Mouse (Mus musculus) kidney, embryonic 16.5 days (tissue): ENCODE results near the gene Asb7. TPM values are rescaled to one million over a fixed set of nuclear protein-coding genes. Genes with fewer than 3 reads are reported as not detected.

Source experiments
- ATAC-seq: fragments of 200-750 bp; cut with Nextera tagmentation; 2 replicates; pipeline ENCODE4 v1.8.0; 2017; ENCODE audit warnings: moderate TSS enrichment; ENCODE audit not compliant: low FRiP score, low TSS enrichment
- H3K27ac ChIP-seq: fragments of 300-500 bp; sonication (generic); 2 replicates; pipeline ENCODE4 v1.5.1; 2014; ENCODE audit warnings: low read length
- H3K27me3 ChIP-seq: fragments of 300-500 bp; sonication (generic); 2 replicates; pipeline ENCODE4 v1.6.1; 2014; ENCODE audit warnings: low read length, control low read depth, mixed read lengths; ENCODE audit not compliant: insufficient read depth
- H3K36me3 ChIP-seq: fragments of 300-500 bp; sonication (generic); 2 replicates; pipeline ENCODE4 v1.6.1; 2014; ENCODE audit warnings: low read length, control low read depth, mixed read lengths; ENCODE audit not compliant: insufficient read depth
- H3K4me1 ChIP-seq: fragments of 300-500 bp; sonication (generic); 2 replicates; pipeline ENCODE4 v1.6.1; 2014; ENCODE audit warnings: low read length, control low read depth, mixed read lengths; ENCODE audit not compliant: insufficient read depth
- H3K4me2 ChIP-seq: fragments of 300-500 bp; sonication (generic); replicated peaks from 2 replicates; pipeline ENCODE4 v1.6.1; 2014; ENCODE audit warnings: low read depth, low read length
- H3K4me3 ChIP-seq: fragments of 300-500 bp; sonication (generic); 2 replicates; pipeline ENCODE4 v1.5.1; 2014; ENCODE audit warnings: mild to moderate bottlenecking, low read length
- H3K9ac ChIP-seq: fragments of 300-500 bp; sonication (generic); replicated peaks from 2 replicates; pipeline ENCODE4 v1.6.1; 2014; ENCODE audit warnings: low read length
- H3K9me3 ChIP-seq: fragments of 300-500 bp; sonication (generic); 2 replicates; pipeline ENCODE4 v1.6.1; 2016; ENCODE audit warnings: low read length, control low read depth
- WGBS: fragments of 180-500 bp; shearing (Covaris S2); extraction: QIAGEN DNeasy Blood & Tissue Kit; methylation state at CpG from one replicate; pipeline ENCODE4 v1.1.7; 2014; 5-methylcytosine and 5-hydroxymethylcytosine counted together
- polyA plus RNA-seq: library from polyadenylated mRNA; unstranded; fragments of >200 nt; fragmentation: Nextera tagmentation; extraction: Ambion mirVana; gene quantifications from 2 replicates; pipeline ENCODE4 v1.2.1, GENCODE M21; 2015

Gene Asb7
- polyA plus RNA-seq, 1 experiment from 2014 or later, result 16.4 TPM

GRCm38 (mm10) chr7:66661572-66661971 is 27.8 kb downstream of the Asb7 start:
- Histone ChIP-seq H3K4me3 (0 out of 2 replicates have a peak overlapping the region, but pooled peaks have one; percentile 15), H3K9me3 (no peaks in the 10 kb centered on the region), H3K9ac (no peak overlapping the region), H3K36me3 (peaks cover 19% of the 10 kb centered on the region), H3K4me1 (no peaks in the 10 kb centered on the region), H3K27ac (no peak overlapping the region), H3K4me2 (peak overlapping the region; percentile 34), H3K27me3 (no peaks in the 10 kb centered on the region)
- peak; percentile 47; the same call in 1 of the 2 replicates for ATAC-seq
- 19% methylated on average over 8 of the region's 8 CpGs for WGBS

- no peak overlapping the region for H3K9ac ChIP-seq
- whole genome bisulfite sequencing, result 60% methylated on average over 8 of the region's 8 CpGs
- no peaks in the 10 kb centered on the region for H3K27me3 ChIP-seq
- H3K9me3 ChIP-seq, result no peaks in the 10 kb centered on the region
- no peak overlapping the region for H3K27ac ChIP-seq
- no peak overlapping the region for H3K4me3 ChIP-seq
- H3K4me2 ChIP-seq, result no peak overlapping the region
- H3K36me3 ChIP-seq, result peaks cover 15% of the 10 kb centered on the region
- ATAC-seq, result no peak
- H3K4me1 ChIP-seq, result no peaks in the 10 kb centered on the region
Measured at GRCm38 (mm10) chr7:66660972-66661371, 28.4 kb downstream of the Asb7 start.

GRCm38 (mm10) chr7:66660291-66660690 is 29.1 kb downstream of the Asb7 start:
- no peak overlapping the region for H3K27ac ChIP-seq
- H3K36me3 ChIP-seq, result peaks cover 14% of the 10 kb centered on the region
- no peaks in the 10 kb centered on the region for H3K4me1 ChIP-seq
- WGBS, result 63% methylated on average over 7 of the region's 7 CpGs
- no peak overlapping the region for H3K4me3 ChIP-seq
- peak; percentile 32; the same call in 1 of the 2 replicates for ATAC-seq
- no peaks in the 10 kb centered on the region for H3K27me3 ChIP-seq
- no peaks in the 10 kb centered on the region for H3K9me3 ChIP-seq
- H3K9ac ChIP-seq, result no peak overlapping the region
- H3K4me2 ChIP-seq, result no peak overlapping the region

GRCm38 (mm10) chr7:66655471-66655870 is 33.9 kb downstream of the Asb7 start:
- no peak overlapping the region for H3K9ac ChIP-seq
- no peaks in the 10 kb centered on the region for H3K9me3 ChIP-seq
- H3K36me3 ChIP-seq, result peaks cover 22% of the 10 kb centered on the region
- peaks cover 8% of the 10 kb centered on the region for H3K4me1 ChIP-seq
- H3K4me2 ChIP-seq, result no peak overlapping the region
- no peaks in the 10 kb centered on the region for H3K27me3 ChIP-seq
- H3K27ac ChIP-seq, result no peak overlapping the region
- WGBS, result 84% methylated on average over 9 of the region's 9 CpGs
- ATAC-seq, result no peak
- H3K4me3 ChIP-seq, result no peak overlapping the region

GRCm38 (mm10) chr7:66653596-66653995 is 35.8 kb downstream of the Asb7 start:
- ATAC-seq, result no peak
- Histone ChIP-seq H3K9ac (no peak overlapping the region), H3K27ac (no peak overlapping the region), H3K9me3 (no peaks in the 10 kb centered on the region), H3K4me1 (peaks cover 9% of the 10 kb centered on the region), H3K4me2 (no peak overlapping the region), H3K36me3 (peaks cover 10% of the 10 kb centered on the region), H3K27me3 (no peaks in the 10 kb centered on the region), H3K4me3 (no peak overlapping the region)
- WGBS, result 81% methylated on average over 9 of the region's 9 CpGs

- H3K4me3 ChIP-seq, result no peak overlapping the region
- no peaks in the 10 kb centered on the region for H3K27me3 ChIP-seq
- H3K27ac ChIP-seq, result no peak overlapping the region
- no peak overlapping the region for H3K9ac ChIP-seq
- peaks cover 9% of the 10 kb centered on the region for H3K4me1 ChIP-seq
- H3K4me2 ChIP-seq, result no peak overlapping the region
- no peak for ATAC-seq
- H3K9me3 ChIP-seq, result no peaks in the 10 kb centered on the region
- WGBS, result 91% methylated on average over 4 of the region's 4 CpGs
- peaks cover 14% of the 10 kb centered on the region for H3K36me3 ChIP-seq
Measured at GRCm38 (mm10) chr7:66652216-66652615, 37.2 kb downstream of the Asb7 start.

- Histone ChIP-seq H3K9me3 (no peaks in the 10 kb centered on the region), H3K4me2 (no peak overlapping the region), H3K9ac (no peak overlapping the region), H3K27me3 (no peaks in the 10 kb centered on the region), H3K27ac (no peak overlapping the region), H3K4me3 (no peak overlapping the region), H3K36me3 (peaks cover 14% of the 10 kb centered on the region), H3K4me1 (peaks cover 9% of the 10 kb centered on the region)
- peak; percentile 63; the same call in 1 of the 2 replicates for ATAC-seq
- 34% methylated on average over 5 of the region's 5 CpGs for WGBS
Measured at GRCm38 (mm10) chr7:66650883-66651282, 38.5 kb downstream of the Asb7 start.

- Histone ChIP-seq H3K4me2 (no peak overlapping the region), H3K4me1 (peaks cover 9% of the 10 kb centered on the region), H3K36me3 (peaks cover 6% of the 10 kb centered on the region), H3K27ac (no peak overlapping the region), H3K9ac (no peak overlapping the region), H3K4me3 (no peak overlapping the region), H3K27me3 (no peaks in the 10 kb centered on the region), H3K9me3 (no peaks in the 10 kb centered on the region)
- ATAC-seq, result no peak
- WGBS, result 80% methylated on average over 2 of the region's 2 CpGs
Measured at GRCm38 (mm10) chr7:66649181-66649580, 40.2 kb downstream of the Asb7 start.

- Histone ChIP-seq H3K27me3 (no peaks in the 10 kb centered on the region), H3K27ac (no peak overlapping the region), H3K9me3 (no peaks in the 10 kb centered on the region), H3K4me2 (no peak overlapping the region), H3K4me1 (peaks cover 4% of the 10 kb centered on the region), H3K36me3 (peaks cover 12% of the 10 kb centered on the region; the same call in 1 of the 2 replicates), H3K9ac (no peak overlapping the region), H3K4me3 (no peak overlapping the region)
- 97% methylated on average over 2 of the region's 2 CpGs for WGBS
- no peak for ATAC-seq
Measured at GRCm38 (mm10) chr7:66645736-66646135, 43.7 kb downstream of the Asb7 start.

GRCm38 (mm10) chr7:66633351-66633750 is 56.0 kb downstream of the Asb7 start:
- H3K9me3 ChIP-seq, result no peaks in the 10 kb centered on the region
- H3K27ac ChIP-seq, result no peak overlapping the region
- H3K27me3 ChIP-seq, result no peaks in the 10 kb centered on the region
- ATAC-seq, result no peak
- WGBS, result 71% methylated on average over 6 of the region's 6 CpGs
- no peak overlapping the region for H3K4me2 ChIP-seq
- H3K9ac ChIP-seq, result no peak overlapping the region
- no peaks in the 10 kb centered on the region for H3K4me1 ChIP-seq
- no peak overlapping the region for H3K4me3 ChIP-seq
- no peaks in the 10 kb centered on the region for H3K36me3 ChIP-seq
